Mouse (Mus musculus): ENCODE results near the gene Mief1.

The Mief1 gene

GRCm38 (mm10) chr15:80277107-80277506 is 43.3 kb downstream of the Mief1 start:
- TF ChIP-seq GATA4 (IDR thresholded peaks at IDR 0.05; ENCODE audit: insufficient replicate concordance, low read length): no peak

GRCm38 (mm10) chr15:80277625-80278024 is 43.8 kb downstream of the Mief1 start:
- TF ChIP-seq GATA4 (IDR thresholded peaks at IDR 0.05; ENCODE audit: insufficient replicate concordance, low read length): no peak

GRCm38 (mm10) chr15:80278121-80278759 is 44.4 kb downstream of the Mief1 start:
- TF ChIP-seq GATA4 (IDR thresholded peaks at IDR 0.05; ENCODE audit: insufficient replicate concordance, low read length): no peak

GRCm38 (mm10) chr15:80279053-80279452 is 45.2 kb downstream of the Mief1 start:
- no peak for TF ChIP-seq GATA4 (IDR thresholded peaks at IDR 0.05; ENCODE audit: insufficient replicate concordance, low read length)

GRCm38 (mm10) chr15:80280646-80281045 is 46.8 kb downstream of the Mief1 start:
- TF ChIP-seq GATA4 (IDR thresholded peaks at IDR 0.05; ENCODE audit: insufficient replicate concordance, low read length): no peak

- no peak for TF ChIP-seq GATA4 (IDR thresholded peaks at IDR 0.05; ENCODE audit: insufficient replicate concordance, low read length)
Observed at GRCm38 (mm10) chr15:80286851-80287415, 53.1 kb downstream of the Mief1 start, which contains the start of gene Cacna1i. Gene Cacna1i, plus strand, starts transcription at chr15:80287238.

GRCm38 (mm10) chr15:80288036-80288435 is 54.2 kb downstream of the Mief1 start:
- no peak for TF ChIP-seq GATA4 (IDR thresholded peaks at IDR 0.05; ENCODE audit: insufficient replicate concordance, low read length)

GRCm38 (mm10) chr15:80289436-80289835 is 55.6 kb downstream of the Mief1 start:
- TF ChIP-seq GATA4 (IDR thresholded peaks at IDR 0.05; ENCODE audit: insufficient replicate concordance, low read length): no peak

- TF ChIP-seq GATA4 (IDR thresholded peaks at IDR 0.05; ENCODE audit: insufficient replicate concordance, low read length): no peak
Observed at GRCm38 (mm10) chr15:80297146-80297545, 63.3 kb downstream of the Mief1 start.
